Mouse (Mus musculus): Measurements from ENCODE around the gene Hadhb.

The Hadhb gene

DNA sequence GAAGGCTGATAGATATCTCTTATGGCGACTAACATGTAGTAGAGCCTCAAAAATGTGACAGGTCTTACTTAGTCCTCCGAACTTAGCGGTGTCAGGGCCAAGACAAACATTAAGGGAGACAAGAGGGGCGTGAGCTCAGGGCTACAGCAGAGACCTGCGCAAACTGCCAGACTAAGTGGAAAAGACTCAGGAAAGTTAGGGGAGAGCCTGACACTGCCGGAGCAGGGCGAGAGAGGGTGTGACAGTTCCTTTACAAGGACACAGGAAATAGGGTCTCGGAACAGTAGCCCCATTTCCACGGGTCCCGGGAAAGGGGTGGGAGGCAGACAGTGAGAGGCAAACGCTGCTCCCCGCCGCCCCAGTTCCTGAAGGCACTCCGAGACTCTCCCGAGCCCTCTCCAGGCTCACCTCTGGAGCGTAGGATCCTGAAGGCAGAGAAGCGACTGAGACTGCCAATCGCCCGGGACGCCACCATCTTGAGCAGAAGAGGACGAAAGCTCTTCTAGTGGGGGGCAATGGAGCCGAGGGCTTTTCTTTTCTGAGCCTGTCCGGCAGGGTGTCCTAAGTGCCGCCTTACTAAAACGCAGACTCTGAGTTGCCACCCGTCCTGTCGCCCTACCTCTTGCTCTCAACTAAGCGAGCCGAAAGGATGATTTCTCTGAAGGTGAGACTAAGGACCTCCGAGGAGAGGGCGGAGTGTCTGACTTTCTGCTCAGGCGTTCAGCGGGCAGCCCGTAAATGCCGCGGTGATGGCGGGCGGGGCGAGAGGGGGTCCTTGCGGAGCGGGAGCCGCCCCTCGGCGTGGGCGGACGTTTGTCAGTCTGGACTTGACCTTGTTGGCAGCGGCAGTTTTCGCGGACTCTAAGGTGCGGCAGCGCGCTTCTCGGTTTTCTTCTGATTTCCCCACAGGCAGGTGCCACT, at the start of gene Hadhb, which contains the start of gene Hadha:
TSS of gene Hadhb (plus strand) at position 775 of the 921 bp plus-strand sequence.
TSS of gene Hadha (minus strand) at position 689 of the 921 bp plus-strand sequence.
- peak; percentile 91 to 94 for DNase-seq (ENCODE audit: low spot score in 2 of 2)

- peak in 1 of 2 experiments; percentile 56 for DNase-seq (ENCODE audit: low spot score in 2 of 2)
Observed at GRCm38 (mm10) chr5:30105668-30106300, 49.3 kb upstream of the Hadhb start, which contains the start of gene 3110082J24Rik. Gene 3110082J24Rik, minus strand, starts transcription at chr5:30106086.

DNA sequence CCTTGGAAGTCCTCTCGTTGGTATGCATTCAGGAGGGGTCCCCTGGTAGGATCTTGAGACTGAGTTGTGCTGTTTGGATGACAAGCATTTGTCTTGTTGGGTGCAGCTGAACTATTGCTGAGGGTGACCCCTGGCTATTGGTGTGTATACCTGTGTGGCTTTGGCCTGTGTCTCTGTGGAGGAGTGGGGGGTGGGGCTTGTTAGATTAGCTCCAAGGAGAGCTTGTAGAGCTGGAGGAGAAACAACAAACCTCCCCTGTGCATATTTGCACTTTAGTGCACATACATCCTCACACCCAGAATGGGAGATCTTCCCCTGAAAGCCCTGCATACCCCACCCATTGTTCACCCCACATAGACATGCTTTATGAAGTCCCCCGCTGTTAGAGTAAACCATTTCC, 48.3 kb upstream of the Hadhb start:
- peak in 1 of 2 experiments; percentile 51 for DNase-seq (ENCODE audit: low spot score in 2 of 2)

DNA sequence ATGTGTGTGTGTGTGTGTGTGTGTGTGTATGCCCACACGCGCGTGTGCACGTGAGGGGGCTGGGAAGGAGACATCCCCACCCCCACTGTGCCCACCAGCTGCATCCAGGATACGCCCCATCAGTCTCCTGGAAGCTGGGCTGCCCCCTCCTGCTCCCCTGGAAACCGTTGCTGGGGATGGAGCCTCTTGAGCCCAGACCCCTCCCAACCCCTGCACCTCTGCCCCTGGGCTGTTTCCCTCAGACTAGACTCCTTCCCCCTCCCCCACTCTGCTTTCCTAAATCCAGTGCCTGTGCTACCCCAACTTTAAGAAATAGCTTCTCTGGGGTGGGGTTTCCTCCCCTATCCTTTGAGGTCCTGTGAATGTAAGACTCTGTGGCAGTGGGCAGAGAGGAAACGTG, 47.9 kb upstream of the Hadhb start:
- DNase-seq (ENCODE audit: low spot score in 2 of 2), result no peak

DNA sequence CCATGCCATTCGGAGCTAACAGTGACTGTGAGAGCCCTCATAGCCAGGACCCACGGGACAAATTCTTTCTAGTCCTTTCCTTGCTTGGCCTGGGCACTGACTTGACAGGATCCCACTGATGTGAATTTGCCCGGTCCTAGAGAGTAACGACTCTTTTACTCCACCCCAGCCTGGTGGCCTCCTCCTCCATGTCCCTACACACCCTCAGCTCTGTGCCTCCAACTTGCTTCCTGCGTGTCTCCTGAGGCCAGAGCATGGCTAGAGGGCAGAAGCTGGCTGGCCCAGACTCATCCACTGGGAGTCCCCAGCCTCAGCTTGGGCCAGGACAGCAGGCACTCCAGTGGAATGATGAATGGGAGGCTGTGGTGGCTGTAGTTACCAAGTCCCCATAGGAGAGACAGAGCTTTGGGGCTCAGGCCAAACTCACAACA, 47.4 kb upstream of the Hadhb start:
- no peak for DNase-seq (ENCODE audit: low spot score in 2 of 2)

DNA sequence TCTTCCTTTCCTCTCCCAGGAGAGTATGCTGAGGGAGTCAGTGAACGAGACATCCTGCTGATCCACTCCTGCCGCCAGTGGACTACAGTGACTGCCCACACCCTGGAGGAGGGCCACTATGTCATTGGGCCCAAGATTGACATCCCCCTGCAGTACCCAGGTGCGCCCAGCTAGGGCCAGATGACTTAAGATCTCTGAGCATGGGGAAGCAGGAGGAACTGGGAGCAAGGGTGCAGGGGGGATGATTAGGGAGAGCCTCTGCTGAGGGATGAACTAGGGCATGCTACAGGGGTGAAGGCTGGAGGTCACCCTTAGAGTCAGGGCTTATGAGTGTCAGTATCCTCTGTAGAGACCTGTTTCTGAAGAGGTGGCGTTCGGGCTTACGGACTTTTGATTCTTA, 46.8 kb upstream of the Hadhb start:
- DNase-seq (ENCODE audit: low spot score in 2 of 2), result no peak

GRCm38 (mm10) chr5:30109899-30110298, 45.1 kb upstream of the Hadhb start:
- no peak for DNase-seq (ENCODE audit: low spot score in 2 of 2)

GRCm38 (mm10) chr5:30110371-30111060, 44.5 kb upstream of the Hadhb start:
- DNase-seq (ENCODE audit: low spot score in 2 of 2), result no peak

DNA sequence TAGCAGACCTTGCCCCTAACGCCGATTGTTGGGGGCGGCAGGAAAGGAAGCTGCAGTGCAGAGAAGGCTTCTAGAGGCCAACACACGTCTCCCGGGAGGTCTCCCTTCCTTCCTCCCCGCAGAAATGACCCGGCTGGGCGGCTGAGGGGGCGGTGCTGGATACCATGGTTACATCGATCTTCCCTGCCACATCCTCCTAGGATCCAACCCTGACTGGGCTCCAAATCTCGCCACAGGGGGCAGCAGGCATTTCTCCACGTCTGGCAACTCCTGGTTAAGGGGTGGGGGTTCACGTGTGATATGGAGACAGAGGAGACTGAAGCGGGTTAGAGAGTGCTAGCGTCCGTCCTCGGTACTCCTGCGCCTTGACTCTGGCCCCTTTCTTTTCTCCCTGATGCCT, 43.9 kb upstream of the Hadhb start:
- no peak for DNase-seq (ENCODE audit: low spot score in 2 of 2)

DNA sequence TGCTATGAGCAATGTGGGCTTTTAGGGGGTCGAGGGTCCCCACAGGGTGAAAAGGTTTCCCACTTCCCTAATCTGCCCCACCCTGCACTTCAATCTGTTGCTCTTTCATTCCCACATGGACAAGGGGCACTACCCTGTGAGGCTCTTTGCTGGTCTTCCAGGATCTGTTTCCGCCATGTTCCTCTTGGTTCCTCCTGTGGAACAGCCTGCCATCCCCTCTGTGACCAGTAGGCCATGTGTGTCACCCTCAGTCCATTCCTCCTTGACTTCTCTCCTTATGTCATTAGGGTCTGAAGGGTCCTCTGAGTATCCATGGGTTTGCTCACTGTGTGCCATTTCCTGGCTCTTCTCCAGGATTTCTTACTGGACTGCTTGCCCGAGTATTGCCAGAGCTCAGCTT, 43.3 kb upstream of the Hadhb start:
- no peak for DNase-seq (ENCODE audit: low spot score in 2 of 2)

- no peak for DNase-seq (ENCODE audit: low spot score in 2 of 2)
Observed at GRCm38 (mm10) chr5:30112533-30113068, 42.4 kb upstream of the Hadhb start.

- peak; percentile 64 to 79 for DNase-seq (ENCODE audit: low spot score in 2 of 2)
Observed at GRCm38 (mm10) chr5:30113881-30114760, 40.9 kb upstream of the Hadhb start.

- no peak for DNase-seq (ENCODE audit: low spot score in 2 of 2)
Observed at GRCm38 (mm10) chr5:30114761-30115140, 40.3 kb upstream of the Hadhb start.

DNA sequence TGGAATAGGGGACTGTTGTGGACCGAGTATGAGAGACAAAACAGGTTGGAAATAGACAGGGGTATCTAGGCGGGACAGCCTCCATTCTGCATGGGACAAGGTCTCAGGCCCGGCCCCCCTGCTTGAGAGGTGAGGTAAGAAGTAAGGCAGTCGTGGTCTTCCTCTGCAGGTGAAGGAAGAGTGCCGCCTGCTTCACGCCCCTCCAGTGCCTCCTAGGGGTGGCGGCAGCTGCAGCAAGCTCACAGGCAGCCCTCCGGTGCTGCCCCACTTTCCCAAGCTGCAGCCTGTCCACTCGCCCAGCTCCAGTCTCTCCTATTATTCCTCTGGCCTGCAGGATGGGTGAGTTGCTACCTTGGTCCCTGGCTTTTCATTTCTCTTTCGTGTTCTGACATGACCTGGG, 39.3 kb upstream of the Hadhb start:
- DNase-seq (ENCODE audit: low spot score in 2 of 2), result no peak

DNA sequence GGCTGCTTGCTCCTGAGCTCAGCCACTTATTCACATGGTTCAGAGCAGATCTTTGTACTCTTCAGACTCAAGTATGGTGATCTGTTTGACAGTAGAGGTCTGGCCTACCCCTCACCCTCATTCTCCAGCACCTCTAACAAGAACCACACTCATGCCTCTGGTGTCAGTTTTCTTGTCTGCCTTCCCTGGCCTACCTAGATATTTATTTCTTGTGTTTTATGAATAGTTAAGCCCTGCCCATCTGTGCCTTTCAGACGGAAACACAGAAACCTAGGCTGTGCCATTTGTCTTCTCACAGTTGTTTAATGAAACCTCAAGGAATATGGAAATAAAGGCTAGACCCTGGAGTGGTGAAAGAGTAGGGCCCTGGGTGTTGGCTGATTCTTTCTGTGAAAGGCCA, 37.0 kb upstream of the Hadhb start:
- DNase-seq (ENCODE audit: low spot score in 2 of 2), result no peak

GRCm38 (mm10) chr5:30119163-30119562, 35.9 kb upstream of the Hadhb start:
- no peak for DNase-seq (ENCODE audit: low spot score in 2 of 2)

DNA sequence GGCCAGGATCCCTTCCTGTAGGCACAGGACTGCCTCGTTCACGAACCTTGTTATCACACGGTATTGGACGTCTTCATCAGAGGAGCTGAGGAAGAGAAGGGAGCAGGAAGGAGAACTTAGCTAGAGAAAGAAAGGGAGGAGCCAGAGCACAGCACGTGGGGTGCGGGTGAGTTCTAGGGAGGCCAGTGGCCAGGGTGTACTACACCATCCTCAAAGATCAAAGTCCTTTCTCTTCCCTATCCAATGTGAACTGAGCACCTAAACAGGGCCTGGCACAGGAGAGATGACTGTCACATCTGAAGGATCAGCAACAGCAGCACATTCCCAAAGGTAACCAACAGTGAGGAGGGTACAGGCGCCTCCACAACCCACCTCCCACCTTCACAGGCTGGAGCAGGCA, 34.9 kb upstream of the Hadhb start:
- no peak for DNase-seq (ENCODE audit: low spot score in 2 of 2)

- no peak for DNase-seq (ENCODE audit: low spot score in 2 of 2)
Observed at GRCm38 (mm10) chr5:30122481-30122880, 32.6 kb upstream of the Hadhb start.

- peak in 1 of 2 experiments; percentile 38 for DNase-seq (ENCODE audit: low spot score in 2 of 2)
Observed at GRCm38 (mm10) chr5:30125587-30125986, 29.5 kb upstream of the Hadhb start.

- peak in 1 of 2 experiments; percentile 50 for DNase-seq (ENCODE audit: low spot score in 2 of 2)
Observed at GRCm38 (mm10) chr5:30126756-30127155, 28.3 kb upstream of the Hadhb start.

Measured in urinary bladder, postnatal 4 days (tissue).